Mouse (Mus musculus) kidney, adult 2 months (tissue): ENCODE measurements around the gene Gm20696. TPM values are rescaled to one million over a fixed set of nuclear protein-coding genes. Genes with fewer than 3 reads are reported as not detected.

Experiments used
- DNase-seq: peaks from one replicate; pipeline ENCODE4 v3.0.0; 2021
- H3K27ac ChIP-seq: fragments of 200-500 bp; 2 replicates; pipeline ENCODE4 v1.5.1; 2012; ENCODE audit warnings: low read depth, low read length, control low read depth, inconsistent platforms; ENCODE audit not compliant: insufficient read depth
- H3K27me3 ChIP-seq: fragments of 200-500 bp; replicated peaks from 2 replicates; pipeline ENCODE4 v1.6.1; 2012; ENCODE audit warnings: mild to moderate bottlenecking, moderate library complexity, low read length, inconsistent platforms; ENCODE audit not compliant: control insufficient read depth, insufficient read depth
- H3K36me3 ChIP-seq: fragments of 200-500 bp; 2 replicates; pipeline ENCODE4 v1.6.1; 2012; ENCODE audit warnings: mild to moderate bottlenecking, moderate library complexity, low read length, inconsistent platforms; ENCODE audit not compliant: control insufficient read depth, insufficient read depth
- H3K4me1 ChIP-seq: fragments of 200-500 bp; 2 replicates; pipeline ENCODE4 v1.6.1; 2011; ENCODE audit warnings: low read length; ENCODE audit not compliant: control insufficient read depth, insufficient read depth
- H3K4me3 ChIP-seq: fragments of 200-500 bp; 2 replicates; pipeline ENCODE4 v1.5.1; 2011; ENCODE audit warnings: mild to moderate bottlenecking, low read depth, low read length, control low read depth; ENCODE audit not compliant: insufficient read depth
- CTCF ChIP-seq: fragments of 200-500 bp; conservative IDR thresholded peaks from 2 replicates; pipeline ENCODE4 v1.5.1; 2011; ENCODE audit warnings: low read depth, mild to moderate bottlenecking, control low read depth, low read length, moderate library complexity, mixed read lengths; ENCODE audit not compliant: insufficient read depth, insufficient read length
- POLR2A ChIP-seq: fragments of 200-500 bp; IDR thresholded peaks from one replicate; pipeline ENCODE4 v1.6.1; 2011; ENCODE audit warnings: low read depth, low read length, control low read depth
- WGBS: fragments of 180-500 bp; shearing (Covaris S2); methylation state at CpG from one replicate; pipeline ENCODE4 v1.1.7; 2018; 5-methylcytosine and 5-hydroxymethylcytosine counted together
- polyA plus RNA-seq: library from polyadenylated mRNA; depleted of rRNA; stranded (reverse); fragments of >200 nt; gene quantifications from 2 replicates; pipeline ENCODE4 v1.2.3, GENCODE M21; 2012

The Gm20696 gene
- polyA plus RNA-seq, 1 experiment = 0.31 TPM

DNA sequence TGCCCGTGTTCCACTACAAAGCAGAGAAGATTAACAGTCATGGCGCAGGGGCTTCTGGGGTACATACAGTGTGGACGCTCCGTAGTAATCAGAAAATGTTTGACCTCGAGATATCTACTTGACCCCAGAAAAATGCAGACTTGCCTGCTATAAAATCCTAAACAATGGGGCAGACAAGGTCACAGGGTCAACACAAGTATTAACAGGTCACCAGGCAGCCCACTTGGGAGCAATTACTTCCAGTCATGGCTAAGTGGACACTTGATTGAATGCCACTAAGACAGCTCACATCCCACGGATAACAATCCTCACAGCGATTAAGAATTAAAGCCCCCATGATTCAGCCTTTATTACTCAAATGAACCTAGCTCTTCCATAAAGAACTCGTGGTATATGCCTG, 199.5 kb downstream of the Gm20696 start:
- Histone ChIP-seq H3K4me1 (peaks cover 7% of the 10 kb centered on the region), H3K4me3 (no peak overlapping the region), H3K27me3 (no peaks in the 10 kb centered on the region), H3K27ac (no peak overlapping the region), H3K36me3 (no peaks in the 10 kb centered on the region)
- DNase-seq = no peak
- 59% methylated on average over 8 of the region's 8 CpGs for WGBS
- TF ChIP-seq POLR2A = no peak
- no peak for TF ChIP-seq CTCF

DNA sequence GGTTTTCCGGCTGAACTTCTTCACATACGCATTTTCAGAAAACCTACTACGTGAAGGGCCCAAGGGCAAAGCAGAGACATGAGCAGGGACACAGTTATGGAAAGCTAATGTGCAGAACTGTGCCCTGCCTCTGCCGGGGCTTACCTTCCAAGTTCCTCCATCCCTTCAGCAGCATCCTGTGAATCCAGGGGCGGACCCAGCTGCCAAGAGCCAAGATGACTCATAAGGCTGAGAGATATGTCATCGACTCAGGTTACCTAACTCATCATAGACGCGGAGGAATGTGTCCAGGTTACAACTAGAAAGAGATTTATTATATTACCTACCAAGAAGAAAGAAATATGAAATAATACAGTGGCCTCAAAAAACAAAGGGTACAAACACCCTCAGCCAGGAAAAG, 200.2 kb downstream of the Gm20696 start:
- no peak overlapping the region for H3K27ac ChIP-seq
- no peak for DNase-seq
- H3K36me3 ChIP-seq = no peaks in the 10 kb centered on the region
- H3K4me3 ChIP-seq = no peak overlapping the region
- H3K27me3 ChIP-seq = no peaks in the 10 kb centered on the region
- H3K4me1 ChIP-seq = peaks cover 7% of the 10 kb centered on the region
- WGBS = 78% methylated on average over 8 of the region's 8 CpGs
- TF ChIP-seq POLR2A (no peak), CTCF (no peak)

DNA sequence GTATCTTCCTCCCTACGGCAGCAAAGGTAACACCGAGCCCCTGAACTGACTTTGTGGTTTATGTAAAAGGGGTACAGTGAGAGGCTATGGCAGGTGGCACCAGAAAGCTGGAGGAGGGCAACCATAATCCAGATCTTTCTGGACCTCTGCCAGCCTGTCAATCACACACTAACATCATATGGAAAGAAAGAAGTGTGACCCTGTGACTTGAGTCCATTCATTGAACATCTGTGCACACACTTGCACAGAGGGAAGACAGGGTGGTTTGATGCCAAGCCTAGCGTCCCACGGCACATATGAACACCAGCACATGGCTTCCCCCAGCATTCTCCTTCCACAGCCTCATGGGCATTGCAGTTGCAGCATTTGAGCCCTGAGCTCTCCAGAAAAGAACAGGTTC, 202.1 kb downstream of the Gm20696 start:
- H3K4me3 ChIP-seq = no peak overlapping the region
- H3K4me1 ChIP-seq = peaks cover 4% of the 10 kb centered on the region
- H3K36me3 ChIP-seq = no peaks in the 10 kb centered on the region
- no peak for DNase-seq
- no peaks in the 10 kb centered on the region for H3K27me3 ChIP-seq
- no peak overlapping the region for H3K27ac ChIP-seq
- 97% methylated on average over 4 of the region's 4 CpGs for WGBS
- no peak for TF ChIP-seq POLR2A

DNA sequence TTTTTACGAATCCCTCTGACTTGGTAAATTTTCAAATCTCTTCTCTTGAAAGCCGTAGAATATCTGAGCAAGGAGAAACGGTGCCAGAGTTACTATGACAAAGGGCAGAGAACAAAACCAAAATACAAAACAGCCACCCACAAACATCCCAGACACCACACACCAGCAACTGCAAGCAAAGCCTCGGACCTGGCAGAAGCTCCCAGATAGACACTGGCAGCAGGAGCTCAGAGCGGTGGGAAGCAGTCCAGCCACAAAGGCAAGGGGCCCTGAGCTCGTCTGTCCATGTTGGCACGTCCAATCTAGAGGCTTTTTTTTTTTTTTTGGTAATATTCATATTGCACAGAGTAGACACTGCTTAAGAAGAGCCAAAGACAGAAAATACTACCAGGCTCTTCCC, 202.7 kb downstream of the Gm20696 start:
- DNase-seq = no peak
- H3K27ac ChIP-seq = no peak overlapping the region
- no peak overlapping the region for H3K4me3 ChIP-seq
- no peaks in the 10 kb centered on the region for H3K4me1 ChIP-seq
- H3K36me3 ChIP-seq = no peaks in the 10 kb centered on the region
- 95% methylated on average over 7 of the region's 7 CpGs for WGBS
- no peaks in the 10 kb centered on the region for H3K27me3 ChIP-seq
- TF ChIP-seq CTCF (no peak), POLR2A (no peak)

DNA sequence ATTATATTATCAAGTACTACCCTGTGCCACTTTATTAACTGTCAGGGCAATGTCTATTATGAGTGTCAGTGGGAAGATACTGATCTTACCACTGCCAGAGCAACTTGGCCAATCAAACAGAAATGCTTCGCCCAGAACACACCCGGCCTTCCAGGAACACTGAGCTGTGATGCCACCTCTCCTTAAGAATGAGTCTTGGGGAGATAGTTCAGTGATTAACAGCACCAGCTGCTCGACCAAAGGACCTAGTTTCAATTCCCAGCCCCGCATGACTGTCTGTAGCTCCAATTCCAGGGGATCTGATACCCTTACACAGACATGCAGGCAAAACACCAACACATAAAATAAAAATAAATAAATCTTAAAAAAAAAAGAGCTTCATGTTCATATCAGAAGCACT, 207.8 kb downstream of the Gm20696 start:
- H3K27me3 ChIP-seq = no peaks in the 10 kb centered on the region
- H3K4me3 ChIP-seq = no peak overlapping the region
- 90% methylated on average over 4 of the region's 4 CpGs for WGBS
- TF ChIP-seq POLR2A = no peak
- no peak for TF ChIP-seq CTCF
- no peaks in the 10 kb centered on the region for H3K36me3 ChIP-seq
- no peaks in the 10 kb centered on the region for H3K4me1 ChIP-seq
- no peak overlapping the region for H3K27ac ChIP-seq
- DNase-seq = no peak

DNA sequence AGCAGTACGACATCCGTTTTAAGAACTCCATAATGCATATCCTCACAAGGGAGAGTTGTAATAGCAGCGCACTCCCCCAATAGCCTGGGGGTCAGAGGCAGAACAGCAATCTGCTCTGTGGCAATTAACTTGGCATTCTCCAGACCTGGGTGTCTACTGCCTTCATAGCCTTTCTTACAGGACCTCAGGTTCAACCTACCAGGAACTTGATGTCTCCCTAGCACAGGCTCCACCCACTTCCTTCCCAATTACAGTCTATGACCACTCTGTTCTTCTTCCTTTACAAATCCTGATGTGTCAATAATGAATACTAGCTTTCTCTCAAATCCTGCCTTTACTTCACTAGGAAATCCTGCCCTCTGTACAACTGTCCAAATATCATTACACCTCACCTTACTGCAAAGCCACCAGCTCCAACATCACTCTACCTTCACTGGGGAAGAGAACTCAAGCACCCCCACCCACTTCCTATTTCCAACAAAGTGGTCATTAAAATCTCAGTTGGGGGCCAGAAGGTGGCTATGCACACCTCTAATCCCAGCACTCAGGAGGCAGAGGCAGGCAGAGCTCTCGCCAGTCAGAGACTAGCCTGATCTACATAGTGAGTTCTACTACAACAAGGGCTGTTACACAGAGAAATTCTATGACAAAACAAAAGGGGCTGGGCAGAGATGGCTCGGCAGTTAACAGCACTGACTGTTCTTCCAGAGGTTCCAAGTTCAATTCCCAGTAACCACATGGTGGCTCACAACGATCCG, 212.7 kb downstream of the Gm20696 start:
- no peak overlapping the region for H3K27ac ChIP-seq
- H3K4me3 ChIP-seq = no peak overlapping the region
- TF ChIP-seq POLR2A = no peak
- TF ChIP-seq CTCF = no peak
- H3K36me3 ChIP-seq = no peaks in the 10 kb centered on the region
- DNase-seq = no peak
- no peaks in the 10 kb centered on the region for H3K27me3 ChIP-seq
- no peaks in the 10 kb centered on the region for H3K4me1 ChIP-seq
- WGBS = 95% methylated on average over 7 of the region's 7 CpGs

DNA sequence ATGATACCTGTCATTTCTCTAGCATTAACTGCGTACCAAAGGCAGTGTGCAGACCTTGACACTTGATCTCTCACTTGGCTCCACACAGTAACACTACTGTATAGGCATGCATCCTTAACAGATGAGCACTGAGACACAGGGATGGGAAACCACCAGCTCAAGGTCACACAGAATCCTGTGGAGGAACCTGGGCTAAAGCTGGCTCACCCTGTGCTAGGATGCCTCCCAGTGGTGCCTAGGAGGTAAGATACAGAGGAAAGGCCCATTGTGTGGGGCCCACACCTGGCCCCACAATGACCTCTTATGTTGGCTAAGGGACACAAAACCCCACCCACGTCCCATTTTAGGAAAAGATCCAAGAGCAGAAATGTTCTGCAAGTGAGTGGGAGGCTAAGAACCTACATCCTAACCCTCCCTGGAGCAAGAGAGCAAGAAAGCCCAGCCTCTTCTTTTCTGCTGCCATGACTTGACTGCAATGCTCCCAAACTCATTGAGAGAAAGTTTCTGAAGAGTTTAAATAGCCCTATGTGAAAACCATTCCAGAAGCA, 213.9 kb downstream of the Gm20696 start:
- TF ChIP-seq CTCF = peak; percentile 50
- no peak for TF ChIP-seq POLR2A
- H3K4me1 ChIP-seq = no peaks in the 10 kb centered on the region
- H3K27ac ChIP-seq = no peak overlapping the region
- H3K27me3 ChIP-seq = no peaks in the 10 kb centered on the region
- DNase-seq = no peak
- H3K36me3 ChIP-seq = no peaks in the 10 kb centered on the region
- 73% methylated on average over 2 of the region's 2 CpGs for WGBS
- H3K4me3 ChIP-seq = no peak overlapping the region
